Mouse (Mus musculus) embryonic facial prominence, embryonic 10.5 days (tissue): Measurements from ENCODE around the gene Gfer. TPM values are rescaled to one million over a fixed set of nuclear protein-coding genes. Genes with fewer than 3 reads are reported as not detected.
"Not testable (repeated sequence)": the region's sequence is repeated elsewhere in the genome, so short reads cannot be mapped to it uniquely, and the experiment has no call there.

ENCODE experiments used
- DNase-seq: peaks from one replicate; pipeline ENCODE4 v3.0.0-alpha.2; 2017; ENCODE audit warnings: low spot score
- H3K27ac ChIP-seq: fragments of 300-500 bp; sonication (generic); replicated peaks from 2 replicates; pipeline ENCODE4 v1.5.1; 2016; ENCODE audit warnings: mild to moderate bottlenecking
- H3K27me3 ChIP-seq: fragments of 300-500 bp; sonication (generic); replicated peaks from 2 replicates; pipeline ENCODE4 v1.6.1; 2016; ENCODE audit warnings: low read depth, mild to moderate bottlenecking; ENCODE audit not compliant: poor library complexity, severe bottlenecking
- H3K36me3 ChIP-seq: fragments of 300-500 bp; sonication (generic); replicated peaks from 2 replicates; pipeline ENCODE4 v1.6.1; 2016; ENCODE audit warnings: mild to moderate bottlenecking, moderate library complexity
- H3K4me1 ChIP-seq: fragments of 300-500 bp; sonication (generic); 2 replicates; pipeline ENCODE4 v1.6.1; 2016
- H3K4me3 ChIP-seq: fragments of 300-500 bp; sonication (generic); 2 replicates; pipeline ENCODE4 v1.5.1; 2016; ENCODE audit warnings: mild to moderate bottlenecking, moderate library complexity
- H3K9me3 ChIP-seq: fragments of 300-500 bp; sonication (generic); 2 replicates; pipeline ENCODE4 v1.6.1; 2016; ENCODE audit warnings: mild to moderate bottlenecking
- WGBS: fragments of 180-500 bp; shearing (Covaris S2); methylation state at CpG from one replicate; pipeline ENCODE4 v1.1.7; 2016; 5-methylcytosine and 5-hydroxymethylcytosine counted together
- polyA plus RNA-seq: library from polyadenylated mRNA; unstranded; fragments of >200 nt; fragmentation: Nextera tagmentation; extraction: Ambion mirVana; gene quantifications from 2 replicates; pipeline ENCODE4 v1.2.1, GENCODE M21; 2016

The Gfer gene
- polyA plus RNA-seq, 1 experiment from 2014 or later, result 52.3 TPM

GRCm38 (mm10) chr17:24671346-24671745 is 24.6 kb downstream of the Gfer start:
- Histone ChIP-seq H3K9me3 (no peaks in the 10 kb centered on the region), H3K27ac (no peak overlapping the region), H3K27me3 (no peaks in the 10 kb centered on the region), H3K36me3 (peaks cover 15% of the 10 kb centered on the region), H3K4me3 (peak overlapping the region; percentile 81), H3K4me1 (peaks cover 49% of the 10 kb centered on the region)
- DNase-seq, result no peak
- 72% methylated on average over 5 of the region's 5 CpGs for WGBS

GRCm38 (mm10) chr17:24670246-24670844 is 25.6 kb downstream of the Gfer start:
- no peak for DNase-seq
- Histone ChIP-seq H3K27me3 (no peaks in the 10 kb centered on the region), H3K36me3 (0 out of 2 replicates have a peak, but pooled peaks cover 14% of the 10 kb centered on the region), H3K4me1 (peaks cover 49% of the 10 kb centered on the region), H3K4me3 (peak overlapping the region; percentile 81), H3K27ac (peak overlapping the region; percentile 90), H3K9me3 (no peaks in the 10 kb centered on the region)
- WGBS, result 16% methylated on average over 8 of the region's 8 CpGs

DNA sequence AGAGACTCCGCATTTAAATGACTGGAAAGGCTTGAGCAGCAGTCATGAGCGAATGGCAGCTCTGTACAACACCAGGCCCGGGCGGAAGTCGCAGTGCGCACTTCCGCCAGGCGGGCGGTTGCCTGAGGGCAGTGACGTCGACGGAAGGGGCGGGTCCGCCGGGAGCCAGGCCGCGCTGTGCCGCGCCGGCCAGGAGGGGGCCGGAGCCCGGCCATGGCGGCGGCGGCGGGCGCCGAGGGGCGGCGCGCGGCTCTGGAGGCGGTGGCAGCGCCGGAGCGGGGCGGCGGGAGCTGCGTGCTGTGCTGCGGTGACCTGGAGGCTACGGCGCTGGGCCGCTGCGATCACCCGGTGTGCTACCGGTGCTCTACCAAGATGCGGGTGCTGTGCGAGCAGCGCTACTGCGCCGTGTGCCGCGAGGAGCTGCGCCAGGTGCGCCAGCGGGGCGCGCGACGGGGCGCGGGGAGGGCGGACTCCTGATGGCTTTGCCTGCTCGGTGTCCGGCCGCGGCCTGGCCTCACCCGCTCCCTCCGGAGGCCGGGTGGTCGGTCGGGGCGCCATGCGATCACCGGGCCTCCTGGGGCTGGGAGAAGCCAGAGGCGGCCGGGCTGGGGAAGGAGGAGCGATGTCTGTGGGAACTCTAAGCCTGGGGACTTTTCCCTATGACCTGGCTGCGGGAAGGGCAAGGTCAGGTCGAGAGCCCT is 26.3 kb downstream of the Gfer start, which contains the start of gene Zfp598:
TSS of gene Zfp598 (plus strand) at position 143 of the 701 bp plus-strand sequence.
- peak within 1 kb of the TSS; percentile 90 for H3K27ac ChIP-seq
- peaks cover 49% of the 10 kb centered on the region for H3K4me1 ChIP-seq
- DNase-seq, result peak; percentile 96
- H3K27me3 ChIP-seq, result no peaks in the 10 kb centered on the region
- WGBS, result under 1% methylated on average over 80 of the region's 80 CpGs
- no peaks in the 10 kb centered on the region for H3K9me3 ChIP-seq
- H3K4me3 ChIP-seq, result peak within 1 kb of the TSS; percentile 81
- H3K36me3 ChIP-seq, result 0 out of 2 replicates have a peak, but pooled peaks cover 14% of the 10 kb centered on the region

DNA sequence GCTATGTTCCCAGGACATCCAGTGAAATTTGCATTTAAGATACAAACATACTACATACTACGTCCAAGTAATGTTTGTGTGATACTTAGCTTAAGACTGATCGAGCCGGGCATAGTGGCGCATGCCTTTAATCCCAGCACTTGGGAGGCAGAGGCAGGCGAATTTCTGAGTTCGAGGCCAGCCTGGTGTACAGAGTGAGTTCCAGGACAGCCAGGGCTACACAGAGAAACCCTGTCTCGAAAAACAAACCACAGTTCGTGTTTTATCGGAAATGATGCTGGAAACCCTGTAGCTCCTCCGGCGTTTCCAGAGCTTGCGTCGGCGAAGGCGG is 26.8 kb downstream of the Gfer start:
- Histone ChIP-seq H3K4me3 (peak overlapping the region; percentile 81), H3K36me3 (0 out of 2 replicates have a peak, but pooled peaks cover 12% of the 10 kb centered on the region), H3K27ac (peak overlapping the region; percentile 90), H3K4me1 (peaks cover 46% of the 10 kb centered on the region)
- WGBS, result 12% methylated on average over 15 of the region's 15 CpGs
- not testable (repeated sequence) for H3K27me3 ChIP-seq, H3K9me3 ChIP-seq, DNase-seq

DNA sequence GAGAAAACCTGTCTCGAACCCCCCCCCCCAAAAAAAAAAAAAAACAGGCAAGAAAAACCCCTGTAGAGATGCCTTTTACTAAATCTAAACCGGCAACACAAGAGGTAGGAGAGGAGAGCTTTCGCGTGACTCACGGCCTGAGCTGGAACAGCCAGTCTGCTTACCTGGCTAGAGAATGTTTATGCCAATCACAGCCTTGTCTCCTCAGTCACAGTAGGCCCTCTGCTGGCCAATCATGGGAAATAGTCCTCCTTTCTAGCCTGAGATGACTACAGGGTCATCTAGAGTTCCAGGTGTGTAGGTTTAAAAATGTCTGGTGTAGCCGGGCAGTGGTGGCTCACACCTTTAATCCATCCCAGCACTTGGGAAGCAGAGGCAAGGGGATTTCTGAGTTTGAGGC is 28.5 kb downstream of the Gfer start:
- Histone ChIP-seq H3K27ac (no peak overlapping the region), H3K9me3 (no peaks in the 10 kb centered on the region), H3K4me3 (no peak overlapping the region), H3K27me3 (no peaks in the 10 kb centered on the region), H3K4me1 (peaks cover 34% of the 10 kb centered on the region), H3K36me3 (no peaks in the 10 kb centered on the region)
- peak; percentile 65 for DNase-seq
- 29% methylated on average over 6 of the region's 6 CpGs for WGBS

GRCm38 (mm10) chr17:24667011-24667410 is 28.9 kb downstream of the Gfer start:
- H3K9me3 ChIP-seq, H3K4me3 ChIP-seq, DNase-seq, H3K27ac ChIP-seq, H3K27me3 ChIP-seq, H3K36me3 ChIP-seq: not testable (repeated sequence)
- 70% methylated on average over 7 of the region's 7 CpGs for WGBS
- H3K4me1 ChIP-seq, result peaks cover 30% of the 10 kb centered on the region

- H3K36me3 ChIP-seq, result no peaks in the 10 kb centered on the region
- no peaks in the 10 kb centered on the region for H3K9me3 ChIP-seq
- H3K4me1 ChIP-seq, result peaks cover 23% of the 10 kb centered on the region
- H3K27me3 ChIP-seq, result peaks cover 63% of the 10 kb centered on the region
- H3K27ac ChIP-seq, result peak within 1 kb of the TSS; percentile 45; the same call in 1 of the 2 replicates
- peak within 1 kb of the TSS; percentile 61 for H3K4me3 ChIP-seq
- WGBS, result 1% methylated on average over 47 of the region's 47 CpGs
- peak; percentile 60 for DNase-seq
These were observed 37.8 kb downstream of the Gfer start, which contains the start of gene Npw for GRCm38 (mm10) chr17:24658017-24658758. Gene Npw (minus strand): TSS chr17:24658457.

DNA sequence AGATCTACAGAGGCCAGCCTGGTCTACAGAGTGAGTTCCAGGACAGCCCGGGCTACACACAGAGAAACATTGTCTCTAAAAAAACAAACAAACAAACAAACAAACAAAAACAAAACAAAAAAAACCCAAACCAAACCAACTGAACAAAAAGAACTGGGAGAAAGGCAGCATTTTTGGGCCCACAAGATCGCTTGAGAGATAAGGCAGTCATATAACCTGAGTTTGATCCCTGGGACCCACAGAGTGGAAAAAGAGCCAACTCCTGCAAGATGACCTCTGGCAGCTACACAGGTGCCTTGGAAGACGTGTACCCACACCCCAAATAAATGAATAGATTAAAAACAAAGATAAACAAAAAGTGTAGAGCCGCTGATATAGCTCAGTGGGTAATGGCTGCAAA is 41.0 kb downstream of the Gfer start:
- Histone ChIP-seq H3K4me1 (peaks cover 31% of the 10 kb centered on the region), H3K27me3 (peaks cover 79% of the 10 kb centered on the region), H3K9me3 (no peaks in the 10 kb centered on the region), H3K36me3 (no peaks in the 10 kb centered on the region), H3K27ac (no peak overlapping the region), H3K4me3 (no peak overlapping the region)
- no peak for DNase-seq
- 77% methylated on average over 4 of the region's 4 CpGs for WGBS

DNA sequence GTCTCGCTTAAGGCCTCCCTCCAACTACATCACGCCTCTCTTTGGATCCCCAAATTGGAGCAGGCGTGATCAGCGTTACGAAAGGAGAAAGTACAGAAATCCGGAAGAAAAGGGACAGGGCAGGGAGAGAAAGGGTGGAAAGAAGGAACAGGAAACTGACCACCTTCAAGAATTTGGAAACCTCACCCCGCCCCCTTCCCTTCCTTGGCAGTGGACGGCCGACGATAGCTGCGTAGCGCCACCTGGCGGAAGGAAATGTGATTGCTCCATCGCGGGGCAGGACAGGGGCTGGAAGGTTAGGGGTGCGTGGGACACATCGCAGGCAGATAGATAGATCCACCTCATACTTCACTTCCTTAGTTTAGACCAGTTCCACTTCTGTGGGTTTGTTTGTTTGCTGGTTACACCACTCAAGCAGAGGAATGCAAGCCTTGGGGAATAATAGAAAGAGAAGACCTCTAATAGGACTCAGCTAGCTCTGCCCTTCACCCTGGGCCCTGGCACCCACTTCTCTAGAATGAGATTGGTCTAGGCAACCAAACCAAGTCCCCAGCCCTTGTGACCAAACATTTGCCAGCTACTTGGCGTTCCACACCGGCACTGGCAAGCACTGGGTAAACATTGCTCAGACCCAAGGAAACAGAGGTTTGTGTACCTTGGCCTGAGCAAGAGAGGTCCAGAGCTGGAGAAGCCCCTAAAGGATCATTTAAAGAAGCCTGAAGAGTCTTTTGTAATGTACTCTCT is 41.8 kb downstream of the Gfer start:
- Histone ChIP-seq H3K4me1 (peaks cover 39% of the 10 kb centered on the region), H3K4me3 (peak overlapping the region; percentile 50), H3K27me3 (peaks cover 78% of the 10 kb centered on the region), H3K9me3 (no peaks in the 10 kb centered on the region), H3K27ac (peak overlapping the region; percentile 66), H3K36me3 (no peaks in the 10 kb centered on the region)
- peak; percentile 90 for DNase-seq
- WGBS, result 5% methylated on average over 19 of the region's 19 CpGs

DNA sequence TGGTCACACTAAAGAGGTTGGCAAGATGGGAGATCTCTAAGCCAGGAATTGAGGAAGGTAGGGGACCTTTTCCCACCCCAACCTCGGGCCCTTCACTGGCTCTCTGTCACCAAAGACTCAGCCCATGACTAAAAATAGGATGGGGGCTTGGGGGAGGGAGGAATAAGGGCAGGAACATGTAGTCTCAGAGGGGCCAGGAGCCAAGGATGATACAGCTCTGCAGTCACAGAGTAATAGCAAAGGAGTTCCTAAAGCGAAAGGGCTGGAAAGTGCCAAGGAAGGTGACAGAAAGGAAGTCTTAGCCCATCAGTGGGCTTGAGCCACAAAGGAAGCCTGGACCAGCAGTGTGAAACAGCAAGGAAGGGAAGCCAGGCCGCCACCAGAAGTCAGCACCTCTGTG is 44.1 kb downstream of the Gfer start:
- H3K27me3 ChIP-seq, result peaks cover 72% of the 10 kb centered on the region
- no peak overlapping the region for H3K4me3 ChIP-seq
- 81% methylated on average over 3 of the region's 3 CpGs for WGBS
- H3K4me1 ChIP-seq, result peaks cover 35% of the 10 kb centered on the region
- no peaks in the 10 kb centered on the region for H3K9me3 ChIP-seq
- H3K27ac ChIP-seq, result no peak overlapping the region
- no peak for DNase-seq
- H3K36me3 ChIP-seq, result no peaks in the 10 kb centered on the region; the same call in 1 of the 2 replicates

- peak overlapping the region; percentile 88; the same call in 1 of the 2 replicates for H3K4me3 ChIP-seq
These were observed 45.2 kb downstream of the Gfer start for GRCm38 (mm10) chr17:24650766-24651165.

GRCm38 (mm10) chr17:24650070-24650616 is 45.8 kb downstream of the Gfer start, which contains the start of gene Slc9a3r2:
Gene Slc9a3r2 (minus strand): TSS chr17:24650327.
- H3K4me3 ChIP-seq, result peak within 1 kb of the TSS; percentile 88
- H3K4me1 ChIP-seq, result peaks cover 41% of the 10 kb centered on the region
- H3K27ac ChIP-seq, result peak within 1 kb of the TSS; percentile 87
- peaks cover 2% of the 10 kb centered on the region; the same call in 1 of the 2 replicates for H3K36me3 ChIP-seq
- no peaks in the 10 kb centered on the region for H3K9me3 ChIP-seq
- peak; percentile 84 for DNase-seq
- H3K27me3 ChIP-seq, result peaks cover 57% of the 10 kb centered on the region
- under 1% methylated on average over 41 of the region's 41 CpGs for WGBS

More at GRCm38 (mm10) chr17:24650766-24651165, 45.2 kb downstream of the Gfer start:
- H3K36me3 ChIP-seq, result no peaks in the 10 kb centered on the region; the same call in 1 of the 2 replicates
- 79% methylated on average over 4 of the region's 4 CpGs for WGBS
- peaks cover 35% of the 10 kb centered on the region for H3K4me1 ChIP-seq
- H3K27me3 ChIP-seq, result peaks cover 62% of the 10 kb centered on the region
- H3K27ac ChIP-seq, result peak overlapping the region; percentile 87; the same call in 1 of the 2 replicates
- DNase-seq, result no peak
- no peaks in the 10 kb centered on the region for H3K9me3 ChIP-seq
